ENCODE assay signal across 28 mouse cellular contexts in genomic region chr6:118192199-118192598, GRCm38 (mm10). TPM values are rescaled to one million over a fixed set of nuclear protein-coding genes. Genes with fewer than 3 reads are reported as not detected.
DNase-seq lines count a peak whose midpoint lies in the region; ATAC-seq and TF ChIP-seq lines count a peak whose summit lies in the region.
"Had no signal": no experiment of that assay in that cellular context is flagged by ENCODE, and none has a peak within 500 bp of the region (broad histone marks: within the 10 kb centered on the region; RNA-seq: fewer than 3 reads in every experiment).

No protein-coding gene starts in this region.

- no peak for ATAC-seq in hindbrain, embryonic 13.5 days (ENCODE audit: low FRiP score)
- no peak for ATAC-seq in hindbrain, embryonic 12.5 days (ENCODE audit: low FRiP score)
- ATAC-seq in lung, embryonic 14.5 days (ENCODE audit: insufficient read depth): peak; percentile 32; the same call in 1 of the 2 replicates
- ATAC-seq in heart, embryonic 11.5 days (replicated peaks; ENCODE audit: insufficient number of reproducible peaks, low FRiP score, low TSS enrichment): no peak
- ATAC-seq: activated CD4-positive, CD25-positive, alpha-beta regulatory T cell, adult 4 months; forebrain, embryonic 15.5 days; hindbrain, postnatal 0 days had no signal

- TF ChIP-seq CTCF in lung, embryonic 14.5 days (IDR thresholded peaks at IDR 0.05; ENCODE audit: low read depth): no peak

- H3K4me2 ChIP-seq in hindbrain, embryonic 13.5 days: no peak overlapping the region
- no peak overlapping the region for H3K4me2 ChIP-seq in hindbrain, embryonic 12.5 days (replicated peaks)
- H3K4me2 ChIP-seq in lung, embryonic 14.5 days: peak overlapping the region; percentile 4; the same call in 1 of the 2 replicates
- no peak overlapping the region for H3K4me2 ChIP-seq in heart, embryonic 11.5 days
- H3K4me2 ChIP-seq: embryonic facial prominence, embryonic 13.5 days; forebrain, embryonic 12.5 days; forebrain, embryonic 15.5 days; hindbrain, embryonic 14.5 days had no signal

- WGBS in hindbrain, embryonic 13.5 days: 75% methylated on average over 4 of the region's 4 CpGs
- 62% methylated on average over 4 of the region's 4 CpGs for WGBS in hindbrain, embryonic 12.5 days
- 45% methylated on average over 4 of the region's 4 CpGs for WGBS in lung, embryonic 14.5 days
- 48% methylated on average over 4 of the region's 4 CpGs for WGBS in heart, embryonic 11.5 days (ENCODE audit: insufficient replicate concordance)

- no peaks in the 10 kb centered on the region for H3K36me3 ChIP-seq in hindbrain, embryonic 13.5 days
- no peaks in the 10 kb centered on the region for H3K36me3 ChIP-seq in hindbrain, embryonic 12.5 days
- H3K36me3 ChIP-seq in lung, embryonic 14.5 days (ENCODE audit: insufficient read depth): no peaks in the 10 kb centered on the region
- H3K36me3 ChIP-seq in heart, embryonic 11.5 days (ENCODE audit: control insufficient read depth, insufficient read depth, low read length): no peaks in the 10 kb centered on the region
- H3K36me3 ChIP-seq: embryonic facial prominence, embryonic 10.5 days; embryonic facial prominence, embryonic 13.5 days; forebrain, embryonic 12.5 days; forebrain, embryonic 15.5 days; heart, embryonic 10.5 days had no signal

- H3K4me1 ChIP-seq in hindbrain, embryonic 13.5 days (replicated peaks): peaks cover 17% of the 10 kb centered on the region
- H3K4me1 ChIP-seq in hindbrain, embryonic 12.5 days: peaks cover 4% of the 10 kb centered on the region
- H3K4me1 ChIP-seq in lung, embryonic 14.5 days (ENCODE audit: insufficient read depth): peaks cover 3% of the 10 kb centered on the region; the same call in 1 of the 2 replicates
- H3K4me1 ChIP-seq in heart, embryonic 11.5 days (ENCODE audit: control insufficient read depth, insufficient read depth, low read length): peaks cover 3% of the 10 kb centered on the region; the same call in 1 of the 2 replicates

- no peak overlapping the region for H3K4me3 ChIP-seq in hindbrain, embryonic 13.5 days
- no peak overlapping the region for H3K4me3 ChIP-seq in hindbrain, embryonic 12.5 days
- H3K4me3 ChIP-seq in lung, embryonic 14.5 days (ENCODE audit: low read depth, low read length): no peak overlapping the region
- no peak overlapping the region for H3K4me3 ChIP-seq in heart, embryonic 11.5 days (ENCODE audit: low read depth, low read length)
- H3K4me3 ChIP-seq: embryonic facial prominence, embryonic 10.5 days; embryonic facial prominence, embryonic 13.5 days; erythroblast, embryonic 14.5 days; forebrain, embryonic 12.5 days; forebrain, embryonic 15.5 days; heart, adult 2 months; heart, embryonic 10.5 days had no signal

- peaks cover 42% of the 10 kb centered on the region for H3K27me3 ChIP-seq in hindbrain, embryonic 13.5 days
- H3K27me3 ChIP-seq in hindbrain, embryonic 12.5 days: peaks cover 40% of the 10 kb centered on the region
- peaks cover 21% of the 10 kb centered on the region for H3K27me3 ChIP-seq in lung, embryonic 14.5 days (ENCODE audit: insufficient read depth, low read length)
- H3K27me3 ChIP-seq in heart, embryonic 11.5 days (ENCODE audit: control insufficient read depth, insufficient read depth, low read length): peaks cover 47% of the 10 kb centered on the region

- H3K9ac ChIP-seq in hindbrain, embryonic 13.5 days: peak overlapping the region; percentile 24; the same call in 1 of the 2 replicates
- no peak overlapping the region for H3K9ac ChIP-seq in hindbrain, embryonic 12.5 days
- H3K9ac ChIP-seq in lung, embryonic 14.5 days: no peak overlapping the region
- H3K9ac ChIP-seq in heart, embryonic 11.5 days (ENCODE audit: low read depth, low read length): no peak overlapping the region
- H3K9ac ChIP-seq: embryonic facial prominence, embryonic 13.5 days; forebrain, embryonic 12.5 days; forebrain, embryonic 15.5 days; hindbrain, embryonic 14.5 days had no signal

- no peaks in the 10 kb centered on the region for H3K9me3 ChIP-seq in hindbrain, embryonic 13.5 days
- H3K9me3 ChIP-seq in hindbrain, embryonic 12.5 days (replicated peaks): no peaks in the 10 kb centered on the region
- H3K9me3 ChIP-seq in lung, embryonic 14.5 days (ENCODE audit: low read depth, low read length): no peaks in the 10 kb centered on the region
- H3K9me3 ChIP-seq in heart, embryonic 11.5 days (replicated peaks; ENCODE audit: control insufficient read depth, low read length): no peaks in the 10 kb centered on the region
- H3K9me3 ChIP-seq: embryonic facial prominence, embryonic 10.5 days; embryonic facial prominence, embryonic 13.5 days; forebrain, embryonic 12.5 days; forebrain, embryonic 15.5 days; heart, embryonic 10.5 days had no signal

- peak; percentile 32 for DNase-seq in lung, embryonic 14.5 days
- DNase-seq in lung, postnatal 4 days: no peak
- DNase-seq in lung, postnatal 36 days: peak; percentile 31
- DNase-seq in cerebellum, adult 11 months: no peak
- DNase-seq in adrenal gland, adult 8-10 months: no peak
- DNase-seq: adrenal gland, postnatal 10 days; adrenal gland, postnatal 36 days; cerebellum, adult 2 months; cerebellum, adult 9-11 months; cerebellum, postnatal 36 days; embryo, embryonic 11 days; gastrocnemius, postnatal 10 days; gastrocnemius, postnatal 36 days; heart, adult 2 months had no signal

- H3K27ac ChIP-seq in hindbrain, embryonic 13.5 days: no peak overlapping the region
- H3K27ac ChIP-seq in hindbrain, embryonic 12.5 days: no peak overlapping the region
- no peak overlapping the region; the same call in 1 of the 2 replicates for H3K27ac ChIP-seq in lung, embryonic 14.5 days (ENCODE audit: low read depth)
- H3K27ac ChIP-seq in heart, embryonic 11.5 days (ENCODE audit: low read depth, low read length): no peak overlapping the region
- H3K27ac ChIP-seq: embryonic facial prominence, embryonic 10.5 days; embryonic facial prominence, embryonic 13.5 days; forebrain, embryonic 12.5 days; forebrain, embryonic 15.5 days; heart, adult 2 months; heart, embryonic 10.5 days; hindbrain, embryonic 14.5 days; hindbrain, postnatal 0 days had no signal

RNA-seq across cellular contexts. Expression of gene Ret, which starts 5.3 kb away (rescaled TPM):
- 8.7 and 9.1 TPM in 2 replicates for polyA plus RNA-seq in hindbrain, embryonic 13.5 days (2015; fragmentation: Nextera tagmentation; extraction: Ambion mirVana)
- polyA plus RNA-seq in hindbrain, embryonic 12.5 days (2016; fragmentation: Nextera tagmentation; extraction: Ambion mirVana): 6.5 and 6.6 TPM in 2 replicates
- 3.8 TPM in 2 replicates for polyA plus RNA-seq in lung, embryonic 14.5 days (2014; fragmentation: Nextera tagmentation; extraction: Ambion mirVana)
- 0.04 and 0.20 TPM in 2 replicates for polyA plus RNA-seq in heart, embryonic 11.5 days (2014; fragmentation: Nextera tagmentation; extraction: Ambion mirVana)
- total RNA-seq in adrenal gland, adult 8-10 months (2022): 1 to 10 TPM; 1.9 to 5.3 (median 3.4) TPM
- total RNA-seq: granulocyte monocyte progenitor cell, adult 5-6 weeks; hematopoietic stem cell, adult 5-6 weeks had no signal
- polyA plus RNA-seq: erythroblast, embryonic 14.5 days had no signal

RNA-seq across cellular contexts. Expression of gene Csgalnact2, which starts 53.3 kb away (rescaled TPM):
- polyA plus RNA-seq in hindbrain, embryonic 13.5 days (2015; fragmentation: Nextera tagmentation; extraction: Ambion mirVana): 9.2 and 9.5 TPM in 2 replicates
- 9.8 and 12.3 TPM in 2 replicates for polyA plus RNA-seq in hindbrain, embryonic 12.5 days (2016; fragmentation: Nextera tagmentation; extraction: Ambion mirVana)
- 20.0 and 25.2 TPM in 2 replicates for polyA plus RNA-seq in lung, embryonic 14.5 days (2014; fragmentation: Nextera tagmentation; extraction: Ambion mirVana)
- polyA plus RNA-seq in heart, embryonic 11.5 days (2014; fragmentation: Nextera tagmentation; extraction: Ambion mirVana): 10.2 and 12.8 TPM in 2 replicates
- total RNA-seq in adrenal gland, adult 8-10 months (2022): 10 to 100 TPM; 18.8 to 26.8 (median 23.1) TPM

Comparison
In these comparisons a context has a peak if more than half of its experiments do, and no peak if none do; other contexts are left out.
1. DNase-seq: peak in lung, embryonic 14.5 days (single experiment) and lung, postnatal 36 days (single experiment); none in lung, postnatal 4 days (0 of 2), cerebellum, adult 11 months (single experiment) and adrenal gland, adult 8-10 months (single experiment).